Mouse (Mus musculus): ENCODE data around the gene Mterf1b. TPM values are rescaled to one million over a fixed set of nuclear protein-coding genes. Genes with fewer than 3 reads are reported as not detected.

The Mterf1b gene
- total RNA-seq (2023): 1 to 10 TPM; 1.9 to 3.3 TPM

GRCm38 (mm10) chr5:4191671-4192480 lies at the start of gene Mterf1b:
TSS of gene Mterf1b (plus strand) at chr5:4192367.

Other genes with a start within 250 kb of the Mterf1b start
- gene Cyp51, start 87.6 kb upstream of the Mterf1b start, total RNA-seq (2023): 10 to 100 TPM; 29.1 to 30.2 TPM

Measured in monocyte, adult 59 days (primary cell).